Mouse (Mus musculus) kidney, embryonic 16.5 days (tissue): ENCODE data around the gene Tkfc. TPM values are rescaled to one million over a fixed set of nuclear protein-coding genes. Genes with fewer than 3 reads are reported as not detected.

Source experiments
- ATAC-seq: fragments of 200-750 bp; cut with Nextera tagmentation; 2 replicates; pipeline ENCODE4 v1.8.0; 2017; ENCODE audit warnings: moderate TSS enrichment; ENCODE audit not compliant: low FRiP score, low TSS enrichment
- H3K27ac ChIP-seq: fragments of 300-500 bp; sonication (generic); 2 replicates; pipeline ENCODE4 v1.5.1; 2014; ENCODE audit warnings: low read length
- H3K27me3 ChIP-seq: fragments of 300-500 bp; sonication (generic); 2 replicates; pipeline ENCODE4 v1.6.1; 2014; ENCODE audit warnings: low read length, control low read depth, mixed read lengths; ENCODE audit not compliant: insufficient read depth
- H3K36me3 ChIP-seq: fragments of 300-500 bp; sonication (generic); 2 replicates; pipeline ENCODE4 v1.6.1; 2014; ENCODE audit warnings: low read length, control low read depth, mixed read lengths; ENCODE audit not compliant: insufficient read depth
- H3K4me1 ChIP-seq: fragments of 300-500 bp; sonication (generic); 2 replicates; pipeline ENCODE4 v1.6.1; 2014; ENCODE audit warnings: low read length, control low read depth, mixed read lengths; ENCODE audit not compliant: insufficient read depth
- H3K4me2 ChIP-seq: fragments of 300-500 bp; sonication (generic); replicated peaks from 2 replicates; pipeline ENCODE4 v1.6.1; 2014; ENCODE audit warnings: low read depth, low read length
- H3K4me3 ChIP-seq: fragments of 300-500 bp; sonication (generic); 2 replicates; pipeline ENCODE4 v1.5.1; 2014; ENCODE audit warnings: mild to moderate bottlenecking, low read length
- H3K9ac ChIP-seq: fragments of 300-500 bp; sonication (generic); replicated peaks from 2 replicates; pipeline ENCODE4 v1.6.1; 2014; ENCODE audit warnings: low read length
- H3K9me3 ChIP-seq: fragments of 300-500 bp; sonication (generic); 2 replicates; pipeline ENCODE4 v1.6.1; 2016; ENCODE audit warnings: low read length, control low read depth
- WGBS: fragments of 180-500 bp; shearing (Covaris S2); extraction: QIAGEN DNeasy Blood & Tissue Kit; methylation state at CpG from one replicate; pipeline ENCODE4 v1.1.7; 2014; 5-methylcytosine and 5-hydroxymethylcytosine counted together
- polyA plus RNA-seq: library from polyadenylated mRNA; unstranded; fragments of >200 nt; fragmentation: Nextera tagmentation; extraction: Ambion mirVana; gene quantifications from 2 replicates; pipeline ENCODE4 v1.2.1, GENCODE M21; 2015

Gene Tkfc
- polyA plus RNA-seq, 1 experiment from 2014 or later: 54.9 TPM

- no peaks in the 10 kb centered on the region for H3K4me1 ChIP-seq
- H3K27ac ChIP-seq: no peak overlapping the region
- no peak overlapping the region for H3K4me3 ChIP-seq
- ATAC-seq: no peak
- 96% methylated on average over 5 of the region's 5 CpGs for WGBS
- no peaks in the 10 kb centered on the region for H3K27me3 ChIP-seq
- H3K4me2 ChIP-seq: no peak overlapping the region
- H3K9ac ChIP-seq: no peak overlapping the region
- no peaks in the 10 kb centered on the region for H3K9me3 ChIP-seq
- peaks cover 74% of the 10 kb centered on the region for H3K36me3 ChIP-seq
These were observed 66.0 kb downstream of the Tkfc start for GRCm38 (mm10) chr19:10539454-10539853.

Other genes starting within 250 kb of the Tkfc start
- gene Syt7, start 216.6 kb downstream of the Tkfc start, polyA plus RNA-seq: 0.96 and 1.6 TPM in 2 replicates
- gene Lrrc10b, start 148.2 kb downstream of the Tkfc start, polyA plus RNA-seq: 0.13 and 0.89 TPM in 2 replicates
- gene Ppp1r32, start 122.7 kb downstream of the Tkfc start, polyA plus RNA-seq: 0.13 TPM in 1 of 2 replicates, not detected in the other
- gene Cpsf7, start 80.4 kb downstream of the Tkfc start, polyA plus RNA-seq: 47.5 and 53.0 TPM in 2 replicates
- gene Sdhaf2, start 79.5 kb downstream of the Tkfc start, polyA plus RNA-seq: 65.1 and 66.0 TPM in 2 replicates
- gene Tmem216, start 49.4 kb downstream of the Tkfc start, polyA plus RNA-seq: 51.9 and 53.0 TPM in 2 replicates
- gene Cyb561a3, start 28.5 kb downstream of the Tkfc start, polyA plus RNA-seq: 20.0 and 21.6 TPM in 2 replicates
- gene Tmem138, start 28.3 kb downstream of the Tkfc start, polyA plus RNA-seq: 46.6 and 48.8 TPM in 2 replicates
- gene Ddb1, start 327 bp downstream of the Tkfc start, polyA plus RNA-seq: 425 and 430 TPM in 2 replicates
- gene Vwce, start 28.6 kb upstream of the Tkfc start, polyA plus RNA-seq: 2.9 and 3.9 TPM in 2 replicates
- not detected in 2 replicates for gene Pga5, start 72.4 kb upstream of the Tkfc start, polyA plus RNA-seq
- 36.2 and 37.6 TPM in 2 replicates for gene Vps37c, start 83.1 kb upstream of the Tkfc start, polyA plus RNA-seq
- gene Cd5, start 133.3 kb upstream of the Tkfc start, polyA plus RNA-seq: 0.19 and 0.31 TPM in 2 replicates
- 0.13 TPM in 1 of 2 replicates, not detected in the other for gene Cd6, start 224.4 kb upstream of the Tkfc start, polyA plus RNA-seq
- 0.54 and 0.85 TPM in 2 replicates for gene Slc15a3, start 234.1 kb upstream of the Tkfc start, polyA plus RNA-seq